Mouse (Mus musculus) CH12.LX (cell line): Measurements from ENCODE around the gene Abcd2. TPM values are rescaled to one million over a fixed set of nuclear protein-coding genes. Genes with fewer than 3 reads are reported as not detected.

Experiments used
- DNase-seq: peaks from one replicate; pipeline ENCODE4 v3.0.0-alpha.2; 2013; ENCODE audit errors: extremely low read depth
- H3K27ac ChIP-seq: 2 replicates; pipeline ENCODE4 v1.5.1; 2012; ENCODE audit warnings: low read depth, mild to moderate bottlenecking, control low read depth, moderate library complexity; ENCODE audit not compliant: insufficient read depth
- H3K27me3 ChIP-seq: replicated peaks from 2 replicates; pipeline ENCODE3; 2012; ENCODE audit warnings: inconsistent platforms
- H3K36me3 ChIP-seq, 2 experiments: replicated peaks in 1 of 2; 2 replicates each; pipeline versions ENCODE3 to v1.6.1; 2012; ENCODE audit warnings: inconsistent platforms in 1 of 2, low read length in 1 of 2, mild to moderate bottlenecking in 1 of 2, mixed read lengths in 1 of 2, moderate library complexity in 1 of 2; ENCODE audit not compliant: control insufficient read depth in 1 of 2, insufficient read depth in 1 of 2
- H3K4me1 ChIP-seq, 2 experiments: 2 replicates each; pipeline ENCODE4 v1.6.1; 2012; ENCODE audit warnings: inconsistent platforms in 1 of 2, moderate library complexity in 1 of 2; ENCODE audit not compliant: insufficient read depth in 2 of 2, control insufficient read depth in 1 of 2
- H3K4me2 ChIP-seq: 2 replicates; pipeline ENCODE4 v1.6.1; 2012; ENCODE audit warnings: low read depth, mild to moderate bottlenecking, control low read depth; ENCODE audit not compliant: poor library complexity, insufficient read depth, severe bottlenecking
- H3K4me3 ChIP-seq, 3 experiments: fragments of 150-350 bp in 1 of 3; sonication (generic) in 1 of 3; replicated peaks in 1 of 3; 2 replicates each; pipeline versions ENCODE3 to v1.5.1; 2011 to 2012; ENCODE audit warnings: low read depth in 2 of 3, low read length in 2 of 3, mild to moderate bottlenecking in 2 of 3, moderate library complexity in 2 of 3, control low read depth in 1 of 3, improper control_type of control experiment in 1 of 3, inconsistent platforms in 1 of 3, mixed read lengths in 1 of 3; ENCODE audit not compliant: poor library complexity in 1 of 3
- H3K79me2 ChIP-seq: replicated peaks from 2 replicates; pipeline ENCODE4 v1.6.1; 2012; ENCODE audit warnings: mild to moderate bottlenecking, moderate library complexity; ENCODE audit not compliant: control insufficient read depth, poor library complexity, insufficient read depth, severe bottlenecking; ENCODE audit errors: extremely low read depth
- H3K9ac ChIP-seq: 2 replicates; pipeline ENCODE4 v1.6.1; 2012; ENCODE audit warnings: low read depth, mild to moderate bottlenecking, control low read depth, moderate library complexity; ENCODE audit not compliant: insufficient read depth
- H3K9me3 ChIP-seq: replicated peaks from 2 replicates; pipeline ENCODE3; 2012; ENCODE audit warnings: low read length, inconsistent platforms, mixed read lengths
- CHD2 ChIP-seq: IDR thresholded peaks from 2 replicates; pipeline ENCODE4 v1.6.1; 2011; ENCODE audit warnings: low read length, improper control_type of control experiment
- CTCF ChIP-seq, 2 experiments: IDR thresholded peaks in 1 of 2; conservative IDR thresholded peaks in 1 of 2; 2 replicates each; pipeline ENCODE4 v1.5.1; 2011 to 2012; ENCODE audit warnings: low read depth in 2 of 2, low read length in 2 of 2, improper control_type of control experiment in 1 of 2, inconsistent platforms in 1 of 2, mild to moderate bottlenecking in 1 of 2, moderate library complexity in 1 of 2
- E2F4 ChIP-seq: IDR thresholded peaks from 2 replicates; pipeline ENCODE4 v1.6.1; 2011; ENCODE audit warnings: low read depth, low read length, improper control_type of control experiment; ENCODE audit not compliant: insufficient replicate concordance
- ELF1 ChIP-seq: IDR thresholded peaks from 2 replicates; pipeline ENCODE4 v1.6.1; 2014; ENCODE audit warnings: low read depth, mild to moderate bottlenecking, inconsistent platforms, low read length, improper control_type of control experiment
- EP300 ChIP-seq: IDR thresholded peaks from 2 replicates; pipeline ENCODE4 v1.6.1; 2011; ENCODE audit warnings: low read length, improper control_type of control experiment
- ETS1 ChIP-seq: conservative IDR thresholded peaks from 2 replicates; pipeline ENCODE4 v1.6.1; 2012; ENCODE audit warnings: low read depth, mild to moderate bottlenecking, inconsistent platforms, low read length, improper control_type of control experiment, moderate library complexity
- HCFC1 ChIP-seq: IDR thresholded peaks from 2 replicates; pipeline ENCODE4 v1.6.1; 2012; ENCODE audit warnings: low read depth, mild to moderate bottlenecking, inconsistent platforms, low read length, improper control_type of control experiment
- IRF4 ChIP-seq: IDR thresholded peaks from 2 replicates; pipeline ENCODE4 v1.6.1; 2014; ENCODE audit warnings: low read depth, mild to moderate bottlenecking, inconsistent platforms, low read length, improper control_type of control experiment
- JUN ChIP-seq: IDR thresholded peaks from 2 replicates; pipeline ENCODE4 v1.6.1; 2011; ENCODE audit warnings: low read depth, mild to moderate bottlenecking, low read length, improper control_type of control experiment, moderate library complexity; ENCODE audit not compliant: insufficient read depth
- JUND ChIP-seq: conservative IDR thresholded peaks from 2 replicates; pipeline ENCODE4 v1.6.1; 2011; ENCODE audit warnings: low read depth, low read length, improper control_type of control experiment
- MAFK ChIP-seq: IDR thresholded peaks from 2 replicates; pipeline ENCODE4 v1.6.1; 2011; ENCODE audit warnings: low read length, improper control_type of control experiment; ENCODE audit not compliant: insufficient replicate concordance
- MEF2A ChIP-seq: IDR thresholded peaks from 2 replicates; pipeline ENCODE4 v1.6.1; 2014; ENCODE audit warnings: low read depth, mild to moderate bottlenecking, inconsistent platforms, low read length, improper control_type of control experiment, borderline replicate concordance
- MXI1 ChIP-seq: IDR thresholded peaks from 2 replicates; pipeline ENCODE4 v1.6.1; 2011; ENCODE audit warnings: mild to moderate bottlenecking, low read depth, low read length, improper control_type of control experiment
- RAD21 ChIP-seq: IDR thresholded peaks from 2 replicates; pipeline ENCODE4 v1.6.1; 2011; ENCODE audit warnings: low read depth, mild to moderate bottlenecking, low read length, improper control_type of control experiment, moderate library complexity
- RCOR1 ChIP-seq: conservative IDR thresholded peaks from 2 replicates; pipeline ENCODE4 v1.6.1; 2012; ENCODE audit warnings: low read depth, mild to moderate bottlenecking, inconsistent platforms, low read length, improper control_type of control experiment
- SIN3A ChIP-seq: IDR thresholded peaks from 2 replicates; pipeline ENCODE4 v1.6.1; 2012; ENCODE audit warnings: low read length, improper control_type of control experiment, inconsistent platforms
- TBP ChIP-seq: conservative IDR thresholded peaks from 2 replicates; pipeline ENCODE4 v1.6.1; 2011; ENCODE audit warnings: low read depth, low read length, improper control_type of control experiment
- TCF12 ChIP-seq: IDR thresholded peaks from 2 replicates; pipeline ENCODE4 v1.6.1; 2014; ENCODE audit warnings: low read depth, mild to moderate bottlenecking, inconsistent platforms, low read length, improper control_type of control experiment
- USF2 ChIP-seq: conservative IDR thresholded peaks from 2 replicates; pipeline ENCODE4 v1.6.1; 2011; ENCODE audit warnings: low read depth, low read length, improper control_type of control experiment
- ZMIZ1 ChIP-seq: IDR thresholded peaks from 2 replicates; pipeline ENCODE4 v1.6.1; 2012; ENCODE audit warnings: low read depth, mild to moderate bottlenecking, inconsistent platforms, low read length, improper control_type of control experiment
- dilution Hi-C: fragments of 300-500 bp; cut with MboI; formaldehyde crosslinking; loops from 2 replicates; pipeline ENCODE4 v1.14.3; 2020; ENCODE audit warnings: low sequenced_read_pairs; ENCODE audit not compliant: extremely low pct_unique_long_range_greater_than_20kb, extremely low pct_ligation_motif_present
- in situ Hi-C: fragments of 300-500 bp; cut with MboI; formaldehyde crosslinking; loops from 3 replicates; pipeline ENCODE4 v1.14.3; 2019; ENCODE audit warnings: low sequenced_read_pairs, low pct_ligation_motif_present, low pct_unique_long_range_greater_than_20kb, mixed read lengths
- polyA plus RNA-seq: library from polyadenylated mRNA; unstranded; fragments of >175 nt; gene quantifications from 2 replicates; pipeline ENCODE4 v1.2.1, GENCODE M21; 2012; ENCODE audit warnings: low read depth; ENCODE audit not compliant: insufficient read length
- total RNA-seq, 2 experiments: library from RNA; depleted of rRNA; stranded (reverse); fragments of 300-350 nt in 1 of 2; fragments of >200 nt in 1 of 2; gene quantifications; 2 replicates each; pipeline ENCODE4 v1.2.3; 2012 to 2014

Abcd2 gene
- not detected in 2 replicates for total RNA-seq (2012; rRNA removed)
- not detected in 2 replicates for total RNA-seq (2014; rRNA removed)
- polyA plus RNA-seq = not detected in 2 replicates

DNA sequence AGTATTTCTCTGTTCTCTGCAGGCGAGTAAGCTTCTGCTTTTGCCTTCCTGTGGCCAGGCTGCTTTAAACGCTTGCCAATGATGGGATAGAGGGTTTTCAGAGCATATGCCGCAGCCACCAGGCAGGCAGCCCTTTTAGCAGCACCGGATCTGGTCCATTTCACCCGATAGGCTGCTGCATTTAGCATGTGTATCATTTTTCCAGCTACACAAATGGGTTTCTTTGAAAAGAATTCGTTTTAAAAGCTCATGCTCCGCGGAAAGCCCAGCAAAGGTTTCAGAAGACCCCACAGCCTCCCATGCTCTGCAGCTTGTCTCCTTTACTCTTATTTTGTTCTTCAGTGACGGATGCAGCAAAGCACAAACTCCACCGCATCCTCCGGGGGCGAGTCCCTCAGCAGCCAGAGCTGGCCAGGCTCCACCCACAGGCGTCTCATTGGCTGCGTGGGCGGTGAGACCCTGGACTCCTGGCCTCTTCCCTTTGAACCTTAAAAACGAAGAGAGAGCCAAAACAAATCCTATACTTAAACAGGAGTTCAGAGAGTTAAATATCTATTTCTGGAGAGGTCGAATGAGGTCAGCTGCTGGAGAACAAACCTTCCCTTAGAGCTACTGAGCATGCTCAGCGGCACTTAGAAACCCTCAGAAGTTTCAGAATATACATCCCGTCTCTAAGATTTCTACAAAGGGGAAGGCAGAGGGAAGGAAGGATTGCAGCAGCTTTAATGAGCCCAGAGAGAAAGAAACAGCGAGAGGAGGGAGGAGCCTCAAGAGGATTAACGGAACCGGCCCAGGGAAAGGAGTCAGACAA lies at the start of gene Abcd2:
TSS of gene Abcd2 (minus strand) at position 388 of the 811 bp plus-strand sequence.
- no peaks in the 10 kb centered on the region for H3K4me1 ChIP-seq
- TF ChIP-seq RCOR1 (no peak), EP300 (no peak), ELF1 (no peak), MXI1 (no peak), HCFC1 (no peak), RAD21 (no peak)
- H3K36me3 ChIP-seq = no peaks in the 10 kb centered on the region
- DNase-seq = no peak
- peaks cover 57% of the 10 kb centered on the region for H3K9me3 ChIP-seq
- dilution Hi-C loops (no loop called here), in situ Hi-C loops (no loop called here)
- no peak within 1 kb of the TSS for H3K4me3 ChIP-seq
- no peaks in the 10 kb centered on the region for H3K27me3 ChIP-seq
- H3K79me2 ChIP-seq = no peaks in the 10 kb centered on the region
- no peak within 1 kb of the TSS for H3K27ac ChIP-seq
- no peak within 1 kb of the TSS for H3K4me2 ChIP-seq
- H3K9ac ChIP-seq = no peak within 1 kb of the TSS

DNA sequence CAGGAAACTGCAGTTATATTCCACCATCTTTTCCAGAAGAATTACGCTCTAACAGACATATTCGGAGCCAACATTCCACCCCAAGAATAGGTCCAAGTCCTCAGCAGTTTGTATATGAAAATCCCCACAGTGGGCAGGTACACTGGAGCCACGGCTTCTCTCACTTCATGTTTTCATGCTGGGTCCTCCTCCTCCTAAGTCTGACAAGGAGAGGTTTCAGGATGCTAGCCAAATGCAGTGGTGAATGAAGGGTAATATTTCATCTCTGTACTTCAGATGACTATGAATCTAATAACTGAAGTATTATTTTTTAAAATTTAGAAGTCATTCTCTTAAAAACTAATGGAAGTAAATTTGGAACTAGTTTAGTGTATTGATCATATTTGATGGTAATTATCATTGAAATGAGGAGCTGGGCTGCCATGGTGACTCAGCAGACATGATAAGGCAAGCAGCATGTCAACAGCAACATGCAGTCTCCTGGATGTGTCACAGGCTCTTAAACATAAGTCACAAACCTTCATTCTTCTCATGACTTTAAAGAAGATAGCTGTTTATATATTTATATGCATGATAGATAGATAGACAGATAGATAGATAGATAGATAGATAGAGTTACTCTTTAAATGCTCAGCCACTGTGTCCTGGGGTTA lies 49.2 kb upstream of the Abcd2 start:
- no peak for DNase-seq
- H3K9me3 ChIP-seq = peaks cover 38% of the 10 kb centered on the region
- no peak overlapping the region for H3K9ac ChIP-seq
- in situ Hi-C loops (no loop called here), dilution Hi-C loops (no loop called here)
- TF ChIP-seq EP300 = no peak
- TF ChIP-seq TBP = no peak
- no peak for TF ChIP-seq CTCF (conservative IDR thresholded peaks at IDR 0.05 in 1 of 2, IDR thresholded peaks at IDR 0.05 in 1 of 2; ENCODE audit: low read depth in 2 of 2, low read length in 2 of 2)
- TF ChIP-seq JUN = no peak
- TF ChIP-seq CHD2 = no peak
- TF ChIP-seq IRF4 = no peak
- no peak for TF ChIP-seq E2F4
- TF ChIP-seq MAFK = no peak
- no peak for TF ChIP-seq ZMIZ1
- TF ChIP-seq JUND = no peak
- TF ChIP-seq TCF12 = no peak
- TF ChIP-seq ETS1 = no peak
- TF ChIP-seq SIN3A = no peak
- no peak for TF ChIP-seq RCOR1
- TF ChIP-seq MEF2A = no peak
- no peak for TF ChIP-seq USF2
- H3K36me3 ChIP-seq = no peaks in the 10 kb centered on the region
- no peaks in the 10 kb centered on the region for H3K79me2 ChIP-seq
- no peak overlapping the region for H3K4me2 ChIP-seq
- no peak overlapping the region for H3K27ac ChIP-seq
- no peak overlapping the region for H3K4me3 ChIP-seq
- H3K4me1 ChIP-seq = no peaks in the 10 kb centered on the region
- H3K27me3 ChIP-seq = no peaks in the 10 kb centered on the region
